Mouse (Mus musculus) gastrocnemius, adult 18-20 months (tissue): ENCODE measurements around the gene Gm49392. TPM values are rescaled to one million over a fixed set of nuclear protein-coding genes. Genes with fewer than 3 reads are reported as not detected.

Source experiments
- total RNA-seq, 2 experiments: library from RNA; stranded (reverse); gene quantifications; 2 replicates each; pipeline ENCODE4 v1.2.3; 2021

Gm49392 gene
- total RNA-seq, 2 experiments from 2014 or later, result 0.48 to 1.0 TPM

Other genes starting within 250 kb of the Gm49392 start
- gene BC051665, start 110.5 kb downstream of the Gm49392 start, total RNA-seq, result not detected
- gene Ctsll3, start 94.0 kb downstream of the Gm49392 start, total RNA-seq, result not detected
- gene 4930486L24Rik, start 32.4 kb downstream of the Gm49392 start, total RNA-seq, result not detected
- gene Ctla2b, start 553 bp upstream of the Gm49392 start, total RNA-seq, result 1 to 10 TPM; 2.7 to 3.1 TPM
- gene Tpbpb, start 8.0 kb upstream of the Gm49392 start, total RNA-seq, result not detected
- not detected for gene Gm49393, start 38.7 kb upstream of the Gm49392 start, total RNA-seq
- gene Gm49391, start 39.7 kb upstream of the Gm49392 start, total RNA-seq, result 1 to 10 TPM in 1 of 2 experiments, not detected in 1; 1.0 TPM
- gene Ctla2a, start 39.7 kb upstream of the Gm49392 start, total RNA-seq, result 10 to 100 TPM; 18.2 to 24.3 TPM
- not detected for gene Tpbpa, start 45.1 kb upstream of the Gm49392 start, total RNA-seq
- gene Ctsj, start 109.1 kb upstream of the Gm49392 start, total RNA-seq, result not detected
- gene Ctsq, start 143.7 kb upstream of the Gm49392 start, total RNA-seq, result not detected